Mouse (Mus musculus): ENCODE results near the gene Slc5a2. TPM values are rescaled to one million over a fixed set of nuclear protein-coding genes. Genes with fewer than 3 reads are reported as not detected.

The Slc5a2 gene
- polyA plus RNA-seq, 1 experiment from 2014 or later = 15.0 TPM

DNA sequence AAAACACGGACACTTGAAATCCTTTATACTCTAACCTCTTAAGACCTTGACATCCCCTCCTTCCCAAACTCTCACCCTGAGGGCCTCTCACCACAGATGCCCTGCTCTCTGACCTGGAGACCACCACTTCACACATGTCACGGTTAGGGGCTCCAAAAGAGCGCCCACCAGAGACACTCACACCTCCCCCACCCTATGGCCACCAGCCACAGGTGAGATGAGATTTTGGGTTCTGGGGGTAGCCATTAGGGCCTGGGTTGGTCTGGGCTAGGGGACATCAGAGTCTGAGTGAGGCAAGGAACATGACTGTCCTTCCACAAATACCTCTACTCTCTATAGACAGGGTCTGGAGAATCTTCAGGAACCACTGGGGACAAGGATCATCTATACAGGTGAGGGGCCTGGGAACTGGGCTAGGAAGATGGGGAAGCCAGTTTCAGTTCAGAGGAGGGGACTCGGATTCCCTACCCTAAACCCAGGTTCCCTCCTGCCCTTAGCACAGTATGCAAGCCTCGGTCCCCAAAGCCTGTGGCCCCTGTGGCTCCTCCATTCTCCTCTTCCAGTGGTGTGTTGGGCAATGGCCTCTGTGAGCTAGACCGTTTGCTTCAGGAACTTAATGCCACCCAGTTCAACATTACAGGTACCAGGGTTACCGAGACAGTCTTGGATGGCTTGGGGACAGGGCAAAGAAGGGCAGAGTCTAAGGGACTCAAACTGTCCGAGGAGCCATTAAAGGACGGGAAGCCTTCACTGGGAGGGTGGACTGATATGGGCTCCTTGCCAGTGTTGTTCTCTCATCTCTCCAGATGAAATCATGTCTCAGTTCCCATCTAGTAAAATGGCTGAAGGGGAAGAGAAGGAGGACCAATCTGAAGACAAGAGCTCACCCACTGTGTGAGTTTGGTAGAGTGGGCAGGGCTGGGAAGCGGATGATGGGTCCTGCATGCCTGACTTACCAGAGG, 17.1 kb upstream of the Slc5a2 start:
- Histone ChIP-seq H3K4me1 (ENCODE audit: insufficient read depth, low read length) (peaks cover 34% of the 10 kb centered on the region), H3K9me3 (ENCODE audit: low read length) (no peaks in the 10 kb centered on the region), H3K4me3 (ENCODE audit: low read length) (peak overlapping the region; percentile 68), H3K27me3 (ENCODE audit: insufficient read depth, low read length) (no peaks in the 10 kb centered on the region), H3K9ac (replicated peaks; ENCODE audit: low read length) (peak overlapping the region; percentile 84), H3K27ac (ENCODE audit: low read length) (no peak overlapping the region), H3K4me2 (replicated peaks; ENCODE audit: low read depth, low read length) (peak overlapping the region; percentile 69), H3K36me3 (ENCODE audit: insufficient read depth, low read length) (peaks cover 20% of the 10 kb centered on the region)
- WGBS = 77% methylated on average over 10 of the region's 10 CpGs
- no peak for ATAC-seq (ENCODE audit: low FRiP score, low TSS enrichment)

DNA sequence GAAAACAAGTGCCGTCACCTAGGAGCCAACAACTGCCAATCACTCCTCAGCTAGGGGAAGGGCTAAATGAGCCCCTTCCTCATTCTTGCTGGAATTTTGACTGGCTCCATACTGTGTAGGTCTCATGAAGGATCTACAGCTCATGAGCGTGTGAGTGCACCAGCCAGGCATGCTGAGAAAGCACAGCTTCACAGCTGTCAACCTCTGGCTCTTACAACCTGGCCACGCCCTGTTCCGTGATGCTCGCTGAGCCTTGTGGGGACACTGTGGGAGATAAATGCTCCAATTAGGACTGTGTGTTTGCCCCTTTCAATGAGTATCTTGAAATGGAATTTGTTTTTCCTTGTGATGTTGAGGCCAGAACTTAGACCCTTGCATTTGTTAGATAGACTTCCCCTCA, 15.5 kb upstream of the Slc5a2 start:
- H3K4me2 ChIP-seq (replicated peaks; ENCODE audit: low read depth, low read length) = no peak overlapping the region
- H3K9me3 ChIP-seq (ENCODE audit: low read length) = no peaks in the 10 kb centered on the region
- H3K36me3 ChIP-seq (ENCODE audit: insufficient read depth, low read length) = peaks cover 8% of the 10 kb centered on the region
- H3K27me3 ChIP-seq (ENCODE audit: insufficient read depth, low read length) = no peaks in the 10 kb centered on the region
- no peak overlapping the region for H3K27ac ChIP-seq (ENCODE audit: low read length)
- 90% methylated on average over 5 of the region's 5 CpGs for WGBS
- peaks cover 34% of the 10 kb centered on the region for H3K4me1 ChIP-seq (ENCODE audit: insufficient read depth, low read length)
- H3K9ac ChIP-seq (replicated peaks; ENCODE audit: low read length) = no peak overlapping the region
- H3K4me3 ChIP-seq (ENCODE audit: low read length) = no peak overlapping the region
- ATAC-seq (ENCODE audit: low FRiP score, low TSS enrichment) = no peak

- H3K36me3 ChIP-seq (ENCODE audit: insufficient read depth, low read length) = peaks cover 4% of the 10 kb centered on the region
- no peaks in the 10 kb centered on the region for H3K9me3 ChIP-seq (ENCODE audit: low read length)
- H3K4me2 ChIP-seq (replicated peaks; ENCODE audit: low read depth, low read length) = peak overlapping the region; percentile 52
- 41% methylated on average over 12 of the region's 12 CpGs for WGBS
- H3K27ac ChIP-seq (ENCODE audit: low read length) = no peak overlapping the region
- ATAC-seq (ENCODE audit: low FRiP score, low TSS enrichment) = no peak
- peaks cover 22% of the 10 kb centered on the region for H3K4me1 ChIP-seq (ENCODE audit: insufficient read depth, low read length)
- H3K4me3 ChIP-seq (ENCODE audit: low read length) = peak overlapping the region; percentile 29
- H3K27me3 ChIP-seq (ENCODE audit: insufficient read depth, low read length) = no peaks in the 10 kb centered on the region
- peak overlapping the region; percentile 36; the same call in 1 of the 2 replicates for H3K9ac ChIP-seq (replicated peaks; ENCODE audit: low read length)
These were observed 13.5 kb upstream of the Slc5a2 start for GRCm38 (mm10) chr7:128251946-128252345.

DNA sequence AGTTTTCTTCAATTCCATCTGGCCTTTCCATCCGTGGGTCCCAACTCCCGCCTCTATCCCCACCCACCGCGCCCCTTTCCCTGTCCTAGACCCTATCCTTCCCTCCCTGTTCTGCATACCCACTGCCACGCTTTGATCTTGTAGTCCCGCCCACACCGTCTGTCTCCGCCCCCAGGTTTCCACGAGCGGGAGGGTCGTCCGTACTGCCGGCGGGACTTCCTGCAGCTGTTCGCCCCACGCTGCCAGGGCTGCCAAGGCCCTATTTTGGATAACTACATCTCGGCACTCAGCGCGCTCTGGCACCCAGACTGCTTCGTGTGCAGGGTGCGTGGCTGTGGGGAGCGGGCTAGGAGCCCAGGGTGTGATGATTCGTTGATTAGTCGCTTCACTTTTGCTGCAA, 12.8 kb upstream of the Slc5a2 start:
- Histone ChIP-seq H3K9ac (replicated peaks; ENCODE audit: low read length) (peak overlapping the region; percentile 36; the same call in 1 of the 2 replicates), H3K4me3 (ENCODE audit: low read length) (peak overlapping the region; percentile 29), H3K9me3 (ENCODE audit: low read length) (no peaks in the 10 kb centered on the region), H3K27me3 (ENCODE audit: insufficient read depth, low read length) (no peaks in the 10 kb centered on the region), H3K4me1 (ENCODE audit: insufficient read depth, low read length) (peaks cover 22% of the 10 kb centered on the region), H3K4me2 (replicated peaks; ENCODE audit: low read depth, low read length) (peak overlapping the region; percentile 52), H3K27ac (ENCODE audit: low read length) (no peak overlapping the region), H3K36me3 (ENCODE audit: insufficient read depth, low read length) (peaks cover 4% of the 10 kb centered on the region)
- ATAC-seq (ENCODE audit: low FRiP score, low TSS enrichment) = no peak
- WGBS = 13% methylated on average over 23 of the region's 24 CpGs

- H3K27ac ChIP-seq (ENCODE audit: low read length) = no peak overlapping the region
- no peak for ATAC-seq (ENCODE audit: low FRiP score, low TSS enrichment)
These were observed 10.5 kb upstream of the Slc5a2 start for GRCm38 (mm10) chr7:128254978-128255377.

DNA sequence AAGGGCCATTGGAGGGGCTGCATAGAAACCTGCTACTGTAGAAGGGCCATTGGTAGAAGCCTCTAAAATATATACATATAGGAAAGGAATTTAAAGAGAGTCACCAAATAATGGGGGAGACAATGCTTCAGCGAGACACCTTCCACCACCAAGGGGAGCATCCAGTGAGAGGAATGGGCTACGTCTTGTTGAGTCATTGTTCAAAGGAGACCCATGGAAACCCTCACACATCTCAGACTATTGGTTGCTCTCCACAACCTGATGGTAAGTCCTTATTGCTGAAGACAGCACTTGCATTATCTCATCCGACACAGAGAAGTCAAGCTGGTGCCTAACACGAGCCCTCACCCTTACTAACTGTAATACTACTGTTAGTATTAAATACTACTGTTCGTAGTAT, 9.7 kb upstream of the Slc5a2 start:
- ATAC-seq (ENCODE audit: low FRiP score, low TSS enrichment) = no peak
- no peaks in the 10 kb centered on the region for H3K9me3 ChIP-seq (ENCODE audit: low read length)
- H3K4me1 ChIP-seq (ENCODE audit: insufficient read depth, low read length) = peaks cover 13% of the 10 kb centered on the region
- no peak overlapping the region for H3K27ac ChIP-seq (ENCODE audit: low read length)
- 91% methylated on average over 5 of the region's 5 CpGs for WGBS
- H3K9ac ChIP-seq (replicated peaks; ENCODE audit: low read length) = no peak overlapping the region
- H3K4me3 ChIP-seq (ENCODE audit: low read length) = no peak overlapping the region
- H3K36me3 ChIP-seq (ENCODE audit: insufficient read depth, low read length) = no peaks in the 10 kb centered on the region; the same call in 1 of the 2 replicates
- no peaks in the 10 kb centered on the region for H3K27me3 ChIP-seq (ENCODE audit: insufficient read depth, low read length)
- H3K4me2 ChIP-seq (replicated peaks; ENCODE audit: low read depth, low read length) = no peak overlapping the region

More at GRCm38 (mm10) chr7:128254978-128255377, 10.5 kb upstream of the Slc5a2 start:
- Histone ChIP-seq H3K4me2 (replicated peaks; ENCODE audit: low read depth, low read length) (no peak overlapping the region), H3K9ac (replicated peaks; ENCODE audit: low read length) (no peak overlapping the region), H3K4me1 (ENCODE audit: insufficient read depth, low read length) (peaks cover 13% of the 10 kb centered on the region), H3K27me3 (ENCODE audit: insufficient read depth, low read length) (no peaks in the 10 kb centered on the region), H3K4me3 (ENCODE audit: low read length) (no peak overlapping the region), H3K9me3 (ENCODE audit: low read length) (no peaks in the 10 kb centered on the region), H3K36me3 (ENCODE audit: insufficient read depth, low read length) (no peaks in the 10 kb centered on the region; the same call in none of the 2 replicates)
- WGBS = 49% methylated on average over 2 of the region's 2 CpGs

- 43% methylated on average over 5 of the region's 5 CpGs for WGBS
- no peak overlapping the region for H3K9ac ChIP-seq (replicated peaks; ENCODE audit: low read length)
- H3K36me3 ChIP-seq (ENCODE audit: insufficient read depth, low read length) = no peaks in the 10 kb centered on the region; the same call in 1 of the 2 replicates
- H3K9me3 ChIP-seq (ENCODE audit: low read length) = no peaks in the 10 kb centered on the region
- no peaks in the 10 kb centered on the region for H3K27me3 ChIP-seq (ENCODE audit: insufficient read depth, low read length)
- ATAC-seq (ENCODE audit: low FRiP score, low TSS enrichment) = no peak
- H3K4me3 ChIP-seq (ENCODE audit: low read length) = no peak overlapping the region
- no peak overlapping the region for H3K27ac ChIP-seq (ENCODE audit: low read length)
- H3K4me1 ChIP-seq (ENCODE audit: insufficient read depth, low read length) = peaks cover 10% of the 10 kb centered on the region
- H3K4me2 ChIP-seq (replicated peaks; ENCODE audit: low read depth, low read length) = no peak overlapping the region
These were observed 8.6 kb upstream of the Slc5a2 start for GRCm38 (mm10) chr7:128256783-128257334.

DNA sequence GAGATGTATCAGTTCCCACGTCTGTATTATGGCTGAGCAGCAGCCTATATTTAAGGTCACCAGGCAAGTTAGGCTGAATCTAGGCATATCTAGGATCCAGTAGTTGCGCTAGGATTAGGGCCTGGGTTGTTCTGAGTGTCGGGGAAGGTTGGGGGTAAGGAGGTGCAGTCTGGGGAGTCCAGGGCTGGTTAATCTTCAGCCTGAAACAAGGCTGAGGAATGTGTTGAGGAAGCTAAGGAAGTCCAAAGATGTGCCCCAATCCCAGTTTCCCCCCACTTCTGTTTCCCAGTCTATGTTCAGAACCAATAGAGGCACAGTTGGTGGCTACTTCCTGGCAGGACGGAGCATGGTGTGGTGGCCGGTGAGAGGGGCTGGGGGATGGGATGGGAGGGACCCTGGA, 599 bp downstream of the Slc5a2 start:
- no peak overlapping the region for H3K9ac ChIP-seq (replicated peaks; ENCODE audit: low read length)

DNA sequence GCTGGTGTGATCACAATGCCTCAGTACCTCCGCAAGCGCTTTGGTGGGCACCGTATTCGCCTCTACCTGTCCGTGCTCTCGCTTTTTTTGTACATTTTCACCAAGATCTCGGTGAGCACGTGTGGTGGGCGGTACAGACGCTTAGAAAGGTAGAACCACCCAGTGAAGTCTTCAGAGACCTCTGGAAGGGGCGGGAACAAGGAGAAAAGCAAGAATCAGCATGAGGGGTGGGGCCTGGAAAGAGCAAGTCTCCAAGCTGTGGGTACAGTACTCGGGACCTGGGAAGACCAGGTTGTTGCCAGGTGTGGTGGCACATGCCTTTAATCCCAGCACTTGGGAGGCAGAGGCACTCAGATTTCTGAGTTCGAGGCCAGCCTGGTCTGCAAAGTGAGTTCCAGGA, 1.9 kb downstream of the Slc5a2 start:
- no peak for ATAC-seq (ENCODE audit: low FRiP score, low TSS enrichment)
- 69% methylated on average over 13 of the region's 13 CpGs for WGBS
- no peak overlapping the region for H3K4me2 ChIP-seq (replicated peaks; ENCODE audit: low read depth, low read length)
- no peak overlapping the region for H3K9ac ChIP-seq (replicated peaks; ENCODE audit: low read length)
- H3K27me3 ChIP-seq (ENCODE audit: insufficient read depth, low read length) = no peaks in the 10 kb centered on the region
- H3K9me3 ChIP-seq (ENCODE audit: low read length) = no peaks in the 10 kb centered on the region
- H3K27ac ChIP-seq (ENCODE audit: low read length) = no peak overlapping the region
- H3K36me3 ChIP-seq (ENCODE audit: insufficient read depth, low read length) = peaks cover 12% of the 10 kb centered on the region
- no peaks in the 10 kb centered on the region for H3K4me1 ChIP-seq (ENCODE audit: insufficient read depth, low read length)
- H3K4me3 ChIP-seq (ENCODE audit: low read length) = no peak overlapping the region

More for the DNA sequence above, 599 bp downstream of the Slc5a2 start:
- 80% methylated on average over 5 of the region's 5 CpGs for WGBS
- H3K4me3 ChIP-seq (ENCODE audit: low read length) = no peak overlapping the region
- no peaks in the 10 kb centered on the region for H3K27me3 ChIP-seq (ENCODE audit: insufficient read depth, low read length)
- no peaks in the 10 kb centered on the region for H3K4me1 ChIP-seq (ENCODE audit: insufficient read depth, low read length)
- ATAC-seq (ENCODE audit: low FRiP score, low TSS enrichment) = no peak
- H3K9me3 ChIP-seq (ENCODE audit: low read length) = no peaks in the 10 kb centered on the region
- no peak overlapping the region for H3K27ac ChIP-seq (ENCODE audit: low read length)
- no peaks in the 10 kb centered on the region for H3K36me3 ChIP-seq (ENCODE audit: insufficient read depth, low read length)
- H3K4me2 ChIP-seq (replicated peaks; ENCODE audit: low read depth, low read length) = no peak overlapping the region

GRCm38 (mm10) chr7:128267813-128268212, 2.4 kb downstream of the Slc5a2 start:
- no peak overlapping the region for H3K4me2 ChIP-seq (replicated peaks; ENCODE audit: low read depth, low read length)
- no peak for ATAC-seq (ENCODE audit: low FRiP score, low TSS enrichment)

More at GRCm38 (mm10) chr7:128267813-128268212, 2.4 kb downstream of the Slc5a2 start:
- Histone ChIP-seq H3K4me3 (ENCODE audit: low read length) (no peak overlapping the region), H3K36me3 (ENCODE audit: insufficient read depth, low read length) (peaks cover 13% of the 10 kb centered on the region), H3K27ac (ENCODE audit: low read length) (no peak overlapping the region), H3K9me3 (ENCODE audit: low read length) (no peaks in the 10 kb centered on the region), H3K4me1 (ENCODE audit: insufficient read depth, low read length) (no peaks in the 10 kb centered on the region), H3K9ac (replicated peaks; ENCODE audit: low read length) (no peak overlapping the region), H3K27me3 (ENCODE audit: insufficient read depth, low read length) (no peaks in the 10 kb centered on the region)
- 34% methylated on average over 7 of the region's 7 CpGs for WGBS
